Mouse (Mus musculus) left cerebral cortex, postnatal 14 days (tissue): Measurements from ENCODE around the gene Slc4a8. TPM values are rescaled to one million over a fixed set of nuclear protein-coding genes. Genes with fewer than 3 reads are reported as not detected.

Experiments used
- DNase-seq, 2 experiments: peaks; one replicate each; pipeline ENCODE4 v3.0.0; 2021 to 2022; ENCODE audit warnings: low spot score in 2 of 2, mixed read lengths in 1 of 2
- intact Hi-C: fragments of 180-260 bp; cut with DNase I; formaldehyde crosslinking; loops from one replicate; pipeline ENCODE4 v1.15.1; 2025
- total RNA-seq, 2 experiments: library from RNA; stranded (reverse); gene quantifications; 2 replicates each; pipeline ENCODE4 v1.2.3; 2021

Gene Slc4a8
- total RNA-seq, 2 experiments from 2014 or later = 87.7 to 90.8 TPM

- intact Hi-C loops = loop anchor here (5.0 kb wide), 2 partner anchors 43 to 92 kb away; no protein-coding TSS in a partner anchor
- DNase-seq = peak; percentile 54 to 76
These were observed 108.6 kb downstream of the Slc4a8 start for GRCm38 (mm10) chr15:100870001-100870774.

- DNase-seq = peak; percentile 44 to 78
- intact Hi-C loops = loop anchor here (1.0 to 5.0 kb wide), 3 partner anchors 43 to 109 kb away; partner anchors contain the start of gene Slc4a8
These were observed 109.2 kb downstream of the Slc4a8 start for GRCm38 (mm10) chr15:100870775-100871106.

GRCm38 (mm10) chr15:100871107-100872011, 109.8 kb downstream of the Slc4a8 start:
- DNase-seq = peak; percentile 38 to 39
- intact Hi-C loops = loop anchor here (1.0 to 5.0 kb wide), 3 partner anchors 44 to 110 kb away; partner anchors contain the start of gene Slc4a8

DNA sequence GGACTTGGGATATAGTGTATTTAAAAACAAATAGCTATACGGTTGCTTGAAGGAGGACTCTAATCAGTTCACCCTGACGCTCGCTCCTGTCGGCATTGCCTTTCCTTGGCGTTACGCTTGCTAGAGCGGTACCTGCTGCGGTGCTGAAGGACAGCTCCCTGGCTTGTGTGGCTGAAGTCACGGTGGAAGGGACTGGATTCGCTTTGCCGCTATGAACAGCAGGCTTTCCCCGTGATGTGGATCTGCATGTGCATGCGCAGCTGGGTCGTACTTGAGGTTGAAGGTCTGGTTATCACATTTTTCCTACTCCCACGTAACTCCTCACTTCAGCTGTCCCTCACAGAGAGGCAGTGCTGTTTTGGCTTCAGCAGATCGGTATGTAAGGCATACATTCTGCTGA, 111.6 kb downstream of the Slc4a8 start:
- intact Hi-C loops = loop anchor here (5.0 kb wide), 2 partner anchors 46 to 89 kb away; no protein-coding TSS in a partner anchor
- peak; percentile 46 to 57 for DNase-seq

Other genes with a start within 250 kb of the Slc4a8 start
- 10 to 100 TPM; 28.4 to 29.2 TPM for gene Tfcp2, start 209.7 kb upstream of the Slc4a8 start, total RNA-seq
- gene Pou6f1, start 161.8 kb upstream of the Slc4a8 start, total RNA-seq = 100 to 1,000 TPM; 123 to 125 TPM
- 10 to 100 TPM; 97.6 to 98.1 TPM for gene Dazap2, start 146.4 kb upstream of the Slc4a8 start, total RNA-seq
- 1 to 10 TPM; 2.2 to 2.3 TPM for gene Smagp, start 124.8 kb upstream of the Slc4a8 start, total RNA-seq
- 1 to 10 TPM; 5.6 to 6.2 TPM for gene Bin2, start 92.2 kb upstream of the Slc4a8 start, total RNA-seq
- gene Cela1, start 73.8 kb upstream of the Slc4a8 start, total RNA-seq = 1 to 10 TPM; 2.7 to 3.7 TPM
- 1 to 10 TPM in 1 of 2 experiments, under 1 TPM in 1; 0.97 to 2.0 TPM for gene Galnt6, start 32.4 kb upstream of the Slc4a8 start, total RNA-seq
- 100 to 1,000 TPM; 203 to 219 TPM for gene Scn8a, start 108.1 kb downstream of the Slc4a8 start, total RNA-seq